Mouse (Mus musculus) R1 (cell line): ENCODE data around the gene Il15.

Source experiments
- DNase-seq: peaks from one replicate; pipeline ENCODE4 v3.0.0-alpha.2; 2018; ENCODE audit warnings: low read depth, low spot score

The Il15 gene

DNA sequence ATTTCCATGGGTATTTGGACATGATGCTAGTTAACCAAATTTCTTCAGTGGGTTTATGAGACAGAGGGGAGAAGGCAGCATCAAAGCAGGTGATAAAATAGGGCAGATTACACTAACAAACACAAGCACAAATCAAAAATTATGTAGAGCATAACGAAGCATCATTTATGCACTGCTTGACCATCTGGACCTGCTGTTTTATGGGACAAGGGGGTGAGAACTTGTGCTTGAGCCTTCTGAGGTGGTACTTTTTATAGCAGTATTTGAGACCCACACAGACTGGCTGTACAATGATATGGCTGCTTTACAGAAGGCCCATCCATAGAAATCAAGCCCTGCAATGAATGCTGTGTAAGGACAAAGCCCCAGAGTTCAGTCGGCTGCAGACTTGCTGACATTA lies 46.9 kb downstream of the Il15 start:
- no peak for DNase-seq

DNA sequence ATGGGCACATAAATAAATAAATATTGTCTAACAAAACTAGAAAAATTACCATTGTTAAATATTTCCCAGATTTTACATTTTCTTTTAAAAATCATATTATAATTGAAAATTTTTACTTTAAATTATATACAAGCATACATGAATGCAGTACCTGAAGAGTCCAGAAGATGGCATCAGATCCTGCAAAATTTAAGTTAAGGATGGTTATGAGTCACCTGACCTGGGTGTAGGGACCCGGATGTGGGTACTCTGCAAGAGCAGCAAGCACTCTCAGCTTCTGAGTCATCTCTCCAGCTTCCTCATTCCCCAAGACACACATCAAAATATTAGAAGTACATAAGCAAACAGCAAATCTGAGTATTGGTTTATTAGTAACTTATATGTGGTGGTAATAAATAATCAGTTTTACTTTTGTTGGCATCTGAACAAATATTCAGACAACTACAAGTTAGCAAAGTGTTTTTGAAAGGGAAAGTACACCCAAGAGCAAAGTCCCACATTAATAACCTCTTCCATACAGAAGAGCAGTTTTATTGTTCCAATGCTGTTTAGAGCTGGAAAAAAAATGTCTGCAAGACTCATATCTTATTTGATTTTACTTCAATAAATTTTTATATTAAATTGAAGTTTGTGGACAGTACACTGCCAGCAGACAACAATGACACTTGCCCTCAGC lies 51.6 kb downstream of the Il15 start:
- peak; percentile 82 for DNase-seq

DNA sequence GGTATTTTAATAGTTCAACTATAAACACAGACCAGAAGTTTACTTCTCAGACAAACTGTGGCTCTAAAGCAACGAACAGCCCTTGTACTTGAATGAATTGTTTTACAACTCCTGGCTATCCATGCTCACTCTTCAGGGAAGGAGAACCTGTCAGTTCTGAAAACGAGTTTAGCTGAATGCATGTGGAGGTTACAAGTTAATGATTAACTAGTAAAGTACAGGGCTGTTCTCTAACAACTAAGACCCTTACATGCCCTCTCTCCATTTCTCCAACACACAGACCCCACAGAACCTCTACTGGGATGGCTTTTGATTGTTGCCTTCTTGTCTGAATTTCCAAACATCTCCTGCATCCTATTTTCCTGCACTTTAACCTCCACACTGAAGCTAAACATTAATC lies 53.7 kb downstream of the Il15 start:
- DNase-seq: no peak

DNA sequence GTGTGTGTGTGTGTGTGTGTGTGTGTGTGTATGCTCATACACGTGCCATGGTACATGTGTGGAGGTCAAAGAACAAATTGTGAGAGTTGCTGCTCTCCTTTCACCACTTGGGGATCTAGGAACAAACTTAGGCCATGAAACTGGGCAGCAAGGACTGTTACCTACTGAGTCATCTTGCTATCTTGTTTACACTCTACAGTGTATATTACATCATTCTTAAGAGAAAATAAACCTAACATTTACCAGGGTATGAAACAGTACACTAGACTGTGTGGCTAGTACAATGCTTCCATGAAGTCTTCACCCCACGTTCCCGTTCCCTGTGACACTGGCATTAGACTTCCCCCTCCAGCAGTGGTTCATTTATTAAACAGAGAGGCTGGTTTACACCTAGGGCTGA lies 56.5 kb downstream of the Il15 start:
- no peak for DNase-seq

DNA sequence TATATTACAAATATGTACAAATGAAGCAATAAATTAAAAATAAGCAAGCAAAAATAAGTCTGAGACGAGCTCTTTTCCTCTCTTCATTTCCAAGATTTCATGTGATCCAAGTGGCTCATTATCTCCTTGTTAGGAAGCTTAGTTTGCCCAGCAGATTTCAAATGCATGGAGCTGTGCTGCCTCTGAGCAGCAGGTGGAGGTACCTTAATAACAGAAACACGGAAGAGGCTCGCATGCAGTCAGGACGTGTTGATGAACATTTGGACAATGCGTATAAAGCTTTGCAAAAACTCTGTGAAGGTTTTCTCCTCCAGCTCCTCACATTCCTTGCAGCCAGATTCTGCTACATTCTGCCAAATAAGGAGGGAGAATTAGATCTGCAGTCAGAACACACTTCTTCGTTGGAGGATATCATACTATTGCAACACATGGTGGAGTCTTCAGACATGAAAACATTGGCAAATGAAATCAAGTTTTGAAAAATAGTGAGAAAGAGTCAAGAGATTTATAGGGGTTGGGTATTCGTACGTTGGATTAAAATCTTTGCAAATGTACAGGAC lies 71.3 kb downstream of the Il15 start:
- DNase-seq: no peak

DNA sequence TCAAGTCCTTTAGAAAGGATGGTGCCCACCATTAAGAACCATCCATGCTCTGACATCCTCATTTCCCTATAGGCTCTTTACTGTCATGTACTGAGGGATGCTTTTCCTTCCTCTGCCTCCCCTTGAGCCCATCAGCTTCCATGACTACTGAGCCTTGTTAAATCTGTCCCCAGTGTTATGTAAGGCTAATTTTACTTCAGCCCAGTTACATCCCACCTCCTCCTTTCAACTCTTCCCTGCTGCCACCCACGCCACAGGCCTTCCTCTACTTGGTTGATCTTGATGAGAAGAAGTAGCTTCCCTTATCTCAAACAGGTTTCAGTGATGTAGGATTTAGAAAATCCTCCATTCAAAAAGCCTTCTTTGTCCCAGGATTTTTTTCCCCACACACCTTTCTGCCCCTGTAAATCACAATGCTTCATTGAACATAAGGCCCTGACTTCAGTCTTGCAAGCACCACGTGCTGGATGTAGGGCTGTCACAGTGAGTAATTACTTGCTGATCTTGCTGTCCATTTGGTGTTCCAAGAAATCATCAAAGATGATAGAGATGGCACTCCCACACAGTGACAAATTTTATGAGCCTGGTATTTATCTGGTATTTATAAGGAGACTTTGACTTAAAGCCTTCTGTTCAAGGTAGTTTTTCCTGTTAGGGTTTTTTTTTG lies 74.9 kb downstream of the Il15 start:
- no peak for DNase-seq

DNA sequence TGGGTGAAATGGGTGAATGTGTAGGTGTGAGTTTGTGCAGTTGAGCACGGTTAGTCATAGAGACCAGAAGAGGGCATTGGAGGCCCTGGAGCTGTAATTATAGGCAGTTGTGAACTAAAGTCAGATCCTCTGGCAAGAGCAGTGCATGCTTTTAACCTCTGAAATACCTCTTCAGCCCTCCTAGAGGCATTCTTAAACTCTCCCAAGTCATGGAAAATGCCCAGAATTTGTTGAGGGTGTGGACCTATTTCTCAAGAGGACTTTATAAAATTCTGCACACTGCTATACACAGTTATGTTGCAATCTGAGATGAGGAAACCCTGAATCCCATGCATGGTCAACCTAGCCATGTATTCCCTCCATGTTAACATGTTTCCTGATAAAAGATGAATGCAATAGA lies 77.0 kb downstream of the Il15 start:
- DNase-seq: no peak

DNA sequence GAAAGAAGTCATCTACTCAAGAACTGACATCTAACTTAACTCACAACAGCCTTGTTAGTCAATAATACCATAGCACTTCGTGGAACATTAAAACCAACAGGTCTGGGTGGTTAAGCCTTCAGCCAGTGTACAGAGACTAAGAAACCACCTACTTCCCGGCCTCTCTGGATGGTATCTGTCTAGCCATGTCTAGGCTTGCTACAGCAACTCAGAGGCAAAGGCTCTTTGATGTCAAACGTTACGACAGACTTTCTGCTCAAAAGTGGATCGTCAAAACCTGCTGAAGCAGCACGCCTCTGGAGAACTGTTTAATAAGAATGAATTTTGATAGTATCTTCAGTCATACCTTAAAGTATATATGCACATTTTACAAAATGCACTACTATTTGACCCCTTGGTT lies 77.4 kb downstream of the Il15 start:
- no peak for DNase-seq

DNA sequence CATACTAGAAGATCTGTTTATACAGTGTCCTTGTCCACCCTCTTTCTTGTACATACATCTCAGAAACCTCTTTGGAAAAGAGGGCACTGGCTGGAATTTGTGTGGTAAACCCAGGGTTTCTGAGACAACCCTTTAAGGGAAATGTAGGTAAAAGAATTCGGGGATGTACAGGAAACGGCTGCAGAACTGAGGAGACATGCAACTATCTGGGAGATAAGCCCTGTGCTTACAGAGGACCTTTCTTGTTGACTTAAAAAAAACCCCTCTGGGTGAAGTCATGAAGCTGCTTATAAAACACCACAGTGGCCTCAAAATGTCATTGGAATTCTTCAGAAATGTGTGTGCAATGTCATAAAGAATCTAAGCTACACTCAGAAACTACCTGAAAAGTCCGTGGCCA lies 85.6 kb downstream of the Il15 start:
- DNase-seq: no peak

DNA sequence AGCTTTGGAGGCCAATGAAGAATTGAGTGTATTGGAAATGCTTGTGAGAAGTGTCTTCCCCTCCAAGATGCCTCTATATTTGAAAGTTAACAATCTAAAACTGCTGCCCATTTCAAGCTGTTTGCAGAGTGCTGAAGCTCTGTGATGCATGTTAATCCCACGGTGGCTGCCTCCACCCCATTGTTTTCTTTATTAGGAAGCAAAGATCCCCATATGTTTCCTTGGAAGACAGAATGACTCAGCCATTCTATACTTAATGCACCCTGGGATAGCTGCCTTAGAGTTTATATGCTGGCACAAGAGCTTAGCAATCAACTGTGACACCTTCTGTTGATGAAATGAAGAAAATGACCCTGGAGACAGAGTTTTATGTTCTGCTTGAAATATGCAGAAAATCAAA lies 96.6 kb downstream of the Il15 start:
- DNase-seq: no peak

DNA sequence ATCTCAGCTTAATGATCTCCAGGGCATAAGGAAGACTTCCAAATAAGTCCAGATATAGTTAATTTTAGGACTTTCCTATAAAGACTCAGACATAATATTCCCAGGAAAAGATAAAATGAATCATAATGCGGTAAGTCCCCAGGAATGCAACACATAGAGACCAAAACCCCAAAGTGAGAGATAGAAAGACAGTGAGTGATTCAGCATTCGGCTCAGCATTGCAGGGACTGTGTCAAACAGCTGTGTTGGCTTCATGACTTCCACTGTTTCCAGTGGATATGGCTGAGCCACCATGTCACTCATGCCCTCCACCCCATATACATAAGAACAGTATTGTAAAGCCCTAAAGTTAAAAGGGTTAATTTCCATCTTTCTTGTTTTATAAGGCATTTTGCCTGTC lies 106.8 kb downstream of the Il15 start:
- no peak for DNase-seq

DNA sequence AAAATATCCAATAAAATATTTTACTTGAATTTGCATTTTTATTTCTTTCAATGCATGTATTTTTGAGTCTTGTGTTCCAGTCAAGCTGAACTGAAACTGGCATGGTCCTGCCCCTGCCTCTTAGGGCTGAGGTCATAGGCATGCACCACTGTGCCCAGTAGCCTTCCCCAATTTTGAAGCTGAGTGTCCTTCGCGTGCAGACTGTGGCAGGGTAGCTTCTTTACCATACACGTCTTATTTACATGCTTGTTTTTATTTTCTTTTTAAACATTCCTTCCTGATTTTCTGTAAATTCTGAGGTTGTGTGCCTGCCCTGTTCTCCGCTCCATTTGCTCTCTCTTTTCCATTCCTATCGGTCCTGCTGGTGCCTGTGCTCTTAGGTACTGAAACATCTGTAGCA lies 111.4 kb downstream of the Il15 start:
- no peak for DNase-seq

DNA sequence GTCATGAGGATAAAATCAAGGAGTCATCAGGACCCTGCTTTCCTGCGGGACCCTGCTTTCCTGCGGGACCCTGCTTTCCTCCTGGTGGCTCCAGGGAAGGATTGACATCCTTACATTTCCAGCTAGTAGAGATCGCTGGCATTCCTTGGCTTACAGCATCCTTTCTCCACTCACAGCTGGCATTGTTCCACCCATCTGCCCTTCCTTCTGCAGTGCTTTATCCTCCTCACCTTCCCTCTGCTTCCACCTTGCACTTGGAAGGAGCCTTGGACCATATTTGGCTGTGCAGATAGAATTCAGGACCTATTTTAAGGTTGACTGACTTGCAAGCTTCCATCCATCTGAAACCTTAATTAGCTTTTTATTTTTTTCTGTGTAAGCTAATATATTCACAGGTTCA lies 117.2 kb downstream of the Il15 start:
- no peak for DNase-seq

DNA sequence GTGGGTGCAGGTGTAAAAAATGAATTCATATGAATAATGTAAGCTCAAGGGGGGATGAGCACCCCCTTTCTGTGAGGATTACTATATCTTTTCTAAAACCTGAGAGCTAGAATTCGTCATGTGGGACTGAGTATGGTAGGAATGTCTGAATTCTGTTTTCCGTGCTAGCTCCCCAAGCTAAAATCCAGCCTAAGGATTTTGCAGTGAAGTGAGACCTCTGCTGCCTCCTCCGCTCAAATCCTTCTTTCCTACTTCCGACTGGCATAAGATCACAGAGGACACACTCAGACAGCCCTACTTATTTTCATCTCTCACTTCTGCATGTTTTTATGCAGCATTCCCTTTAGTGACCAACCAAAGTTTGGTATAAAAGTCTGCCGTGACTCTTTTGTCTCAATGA lies 121.0 kb downstream of the Il15 start:
- DNase-seq: no peak
